Mouse (Mus musculus) CH12.LX (cell line): ENCODE results near the gene Krt17. TPM values are rescaled to one million over a fixed set of nuclear protein-coding genes. Genes with fewer than 3 reads are reported as not detected.

Experiments used
- DNase-seq: peaks from one replicate; pipeline ENCODE4 v3.0.0-alpha.2; 2013; ENCODE audit errors: extremely low read depth
- H3K27ac ChIP-seq: 2 replicates; pipeline ENCODE4 v1.5.1; 2012; ENCODE audit warnings: low read depth, mild to moderate bottlenecking, control low read depth, moderate library complexity; ENCODE audit not compliant: insufficient read depth
- H3K27me3 ChIP-seq: replicated peaks from 2 replicates; pipeline ENCODE3; 2012; ENCODE audit warnings: inconsistent platforms
- H3K36me3 ChIP-seq, 2 experiments: replicated peaks in 1 of 2; 2 replicates each; pipeline versions ENCODE3 to v1.6.1; 2012; ENCODE audit warnings: inconsistent platforms in 1 of 2, low read length in 1 of 2, mild to moderate bottlenecking in 1 of 2, mixed read lengths in 1 of 2, moderate library complexity in 1 of 2; ENCODE audit not compliant: control insufficient read depth in 1 of 2, insufficient read depth in 1 of 2
- H3K4me1 ChIP-seq, 2 experiments: 2 replicates each; pipeline ENCODE4 v1.6.1; 2012; ENCODE audit warnings: inconsistent platforms in 1 of 2, moderate library complexity in 1 of 2; ENCODE audit not compliant: insufficient read depth in 2 of 2, control insufficient read depth in 1 of 2
- H3K4me2 ChIP-seq: 2 replicates; pipeline ENCODE4 v1.6.1; 2012; ENCODE audit warnings: low read depth, mild to moderate bottlenecking, control low read depth; ENCODE audit not compliant: poor library complexity, insufficient read depth, severe bottlenecking
- H3K4me3 ChIP-seq, 3 experiments: fragments of 150-350 bp in 1 of 3; sonication (generic) in 1 of 3; replicated peaks in 1 of 3; 2 replicates each; pipeline versions ENCODE3 to v1.5.1; 2011 to 2012; ENCODE audit warnings: low read depth in 2 of 3, low read length in 2 of 3, mild to moderate bottlenecking in 2 of 3, moderate library complexity in 2 of 3, control low read depth in 1 of 3, improper control_type of control experiment in 1 of 3, inconsistent platforms in 1 of 3, mixed read lengths in 1 of 3; ENCODE audit not compliant: poor library complexity in 1 of 3
- H3K79me2 ChIP-seq: replicated peaks from 2 replicates; pipeline ENCODE4 v1.6.1; 2012; ENCODE audit warnings: mild to moderate bottlenecking, moderate library complexity; ENCODE audit not compliant: control insufficient read depth, poor library complexity, insufficient read depth, severe bottlenecking; ENCODE audit errors: extremely low read depth
- H3K9ac ChIP-seq: 2 replicates; pipeline ENCODE4 v1.6.1; 2012; ENCODE audit warnings: low read depth, mild to moderate bottlenecking, control low read depth, moderate library complexity; ENCODE audit not compliant: insufficient read depth
- H3K9me3 ChIP-seq: replicated peaks from 2 replicates; pipeline ENCODE3; 2012; ENCODE audit warnings: low read length, inconsistent platforms, mixed read lengths
- BHLHE40 ChIP-seq: IDR thresholded peaks from 2 replicates; pipeline ENCODE4 v1.6.1; 2011; ENCODE audit warnings: mild to moderate bottlenecking, low read depth, low read length, improper control_type of control experiment
- CHD1 ChIP-seq: IDR thresholded peaks from 2 replicates; pipeline ENCODE4 v1.6.1; 2012; ENCODE audit warnings: low read depth, low read length, improper control_type of control experiment, inconsistent platforms
- CTCF ChIP-seq, 2 experiments: IDR thresholded peaks in 1 of 2; conservative IDR thresholded peaks in 1 of 2; 2 replicates each; pipeline ENCODE4 v1.5.1; 2011 to 2012; ENCODE audit warnings: low read depth in 2 of 2, low read length in 2 of 2, improper control_type of control experiment in 1 of 2, inconsistent platforms in 1 of 2, mild to moderate bottlenecking in 1 of 2, moderate library complexity in 1 of 2
- ELF1 ChIP-seq: IDR thresholded peaks from 2 replicates; pipeline ENCODE4 v1.6.1; 2014; ENCODE audit warnings: low read depth, mild to moderate bottlenecking, inconsistent platforms, low read length, improper control_type of control experiment
- JUND ChIP-seq: conservative IDR thresholded peaks from 2 replicates; pipeline ENCODE4 v1.6.1; 2011; ENCODE audit warnings: low read depth, low read length, improper control_type of control experiment
- MAX ChIP-seq: IDR thresholded peaks from 2 replicates; pipeline ENCODE4 v1.6.1; 2011; ENCODE audit warnings: low read length, improper control_type of control experiment
- MEF2A ChIP-seq: IDR thresholded peaks from 2 replicates; pipeline ENCODE4 v1.6.1; 2014; ENCODE audit warnings: low read depth, mild to moderate bottlenecking, inconsistent platforms, low read length, improper control_type of control experiment, borderline replicate concordance
- MYC ChIP-seq: IDR thresholded peaks from 2 replicates; pipeline ENCODE4 v1.6.1; 2011; ENCODE audit warnings: low read depth, mild to moderate bottlenecking, improper control_type of control experiment, low read length
- NELFE ChIP-seq: IDR thresholded peaks from 2 replicates; pipeline ENCODE4 v1.6.1; 2011; ENCODE audit warnings: low read depth, low read length, improper control_type of control experiment
- NRF1 ChIP-seq: IDR thresholded peaks from 2 replicates; pipeline ENCODE4 v1.6.1; 2014; ENCODE audit warnings: low read depth, mild to moderate bottlenecking, inconsistent platforms, low read length, improper control_type of control experiment, moderate library complexity
- RAD21 ChIP-seq: IDR thresholded peaks from 2 replicates; pipeline ENCODE4 v1.6.1; 2011; ENCODE audit warnings: low read depth, mild to moderate bottlenecking, low read length, improper control_type of control experiment, moderate library complexity
- SMC3 ChIP-seq: IDR thresholded peaks from 2 replicates; pipeline ENCODE4 v1.6.1; 2011; ENCODE audit warnings: low read depth, low read length, improper control_type of control experiment
- TCF12 ChIP-seq: IDR thresholded peaks from 2 replicates; pipeline ENCODE4 v1.6.1; 2014; ENCODE audit warnings: low read depth, mild to moderate bottlenecking, inconsistent platforms, low read length, improper control_type of control experiment
- ZC3H11A ChIP-seq: IDR thresholded peaks from 2 replicates; pipeline ENCODE4 v1.6.1; 2012; ENCODE audit warnings: low read depth, mild to moderate bottlenecking, inconsistent platforms, low read length, improper control_type of control experiment
- ZKSCAN1 ChIP-seq: IDR thresholded peaks from 2 replicates; pipeline ENCODE4 v1.6.1; 2012; ENCODE audit warnings: low read depth, inconsistent platforms, low read length, improper control_type of control experiment, borderline replicate concordance
- ZMIZ1 ChIP-seq: IDR thresholded peaks from 2 replicates; pipeline ENCODE4 v1.6.1; 2012; ENCODE audit warnings: low read depth, mild to moderate bottlenecking, inconsistent platforms, low read length, improper control_type of control experiment
- dilution Hi-C: fragments of 300-500 bp; cut with MboI; formaldehyde crosslinking; loops from 2 replicates; pipeline ENCODE4 v1.14.3; 2020; ENCODE audit warnings: low sequenced_read_pairs; ENCODE audit not compliant: extremely low pct_unique_long_range_greater_than_20kb, extremely low pct_ligation_motif_present
- in situ Hi-C: fragments of 300-500 bp; cut with MboI; formaldehyde crosslinking; loops from 3 replicates; pipeline ENCODE4 v1.14.3; 2019; ENCODE audit warnings: low sequenced_read_pairs, low pct_ligation_motif_present, low pct_unique_long_range_greater_than_20kb, mixed read lengths
- polyA plus RNA-seq: library from polyadenylated mRNA; unstranded; fragments of >175 nt; gene quantifications from 2 replicates; pipeline ENCODE4 v1.2.1, GENCODE M21; 2012; ENCODE audit warnings: low read depth; ENCODE audit not compliant: insufficient read length
- total RNA-seq, 2 experiments: library from RNA; depleted of rRNA; stranded (reverse); fragments of 300-350 nt in 1 of 2; fragments of >200 nt in 1 of 2; gene quantifications; 2 replicates each; pipeline ENCODE4 v1.2.3; 2012 to 2014

Gene Krt17
- total and polyA plus RNA-seq, 3 experiments: 0.76 TPM; not detected in 2

GRCm38 (mm10) chr11:100300293-100300692, 39.5 kb upstream of the Krt17 start:
- Histone ChIP-seq H3K36me3 (no peaks in the 10 kb centered on the region), H3K9ac (no peak overlapping the region), H3K4me1 (0 out of 4 replicates have a peak, but pooled peaks cover 1 to 2% of the 10 kb centered on the region in 2 experiments), H3K9me3 (peaks cover 3% of the 10 kb centered on the region), H3K4me2 (peak overlapping the region; percentile 52; the same call in 1 of the 2 replicates), H3K4me3 (no peak overlapping the region), H3K27ac (no peak overlapping the region)
- dilution Hi-C loops: no loop called here
- peak; percentile 71 for DNase-seq
- no peak for TF ChIP-seq JUND
- no peak for TF ChIP-seq MAX
- no peak for TF ChIP-seq CHD1
- TF ChIP-seq RAD21: peak; percentile 47
- no peak for TF ChIP-seq ZKSCAN1
- TF ChIP-seq MYC: peak; percentile 53; the same call in 1 of the 2 replicates
- peak; percentile 31 for TF ChIP-seq SMC3
- TF ChIP-seq MEF2A: no peak
- peak; percentile 93 to 100 for TF ChIP-seq CTCF (conservative IDR thresholded peaks at IDR 0.05 in 1 of 2, IDR thresholded peaks at IDR 0.05 in 1 of 2; ENCODE audit: low read depth in 2 of 2, low read length in 2 of 2)
- TF ChIP-seq, all 38 proteins: peak for 4
- Histone ChIP-seq H3K27me3 (peaks cover 67% of the 10 kb centered on the region), H3K79me2 (no peaks in the 10 kb centered on the region)
- in situ Hi-C loops: no loop called here

DNA sequence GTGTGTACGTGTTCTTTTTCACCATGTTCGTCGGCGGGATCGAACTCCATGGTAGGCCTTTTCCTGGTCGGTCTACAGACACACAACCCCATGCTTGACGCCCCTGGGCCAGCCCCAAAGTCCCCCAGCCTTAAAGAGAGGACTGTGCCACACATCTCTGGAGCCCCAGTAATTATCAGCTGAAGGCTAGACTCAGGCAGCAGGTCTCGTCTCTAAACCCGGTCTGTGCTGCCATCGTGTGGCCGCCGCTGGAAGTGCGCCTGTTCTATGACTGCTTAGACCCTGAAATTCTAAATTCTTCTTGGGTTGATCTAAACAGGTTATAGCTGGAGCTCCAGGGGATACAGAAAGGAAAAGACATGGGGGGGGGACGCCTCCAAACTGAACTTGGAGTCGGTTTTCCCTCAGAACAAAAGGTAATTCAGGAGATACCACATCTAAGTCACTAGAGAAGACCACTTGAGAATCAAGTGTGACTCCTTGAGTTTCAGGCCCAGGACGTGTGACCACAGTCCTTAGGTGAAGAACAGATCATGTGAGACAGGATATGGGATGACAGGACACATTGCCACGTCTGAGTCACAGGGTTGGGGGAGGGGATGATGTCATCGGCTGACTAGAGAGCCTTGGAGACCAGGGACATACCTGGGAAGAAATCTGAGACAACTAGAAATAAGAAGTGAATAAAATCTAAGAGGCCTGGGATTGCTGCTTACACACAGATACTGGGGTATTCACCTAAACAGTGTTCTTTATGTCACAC, 37.6 kb upstream of the Krt17 start:
- H3K27ac ChIP-seq: no peak overlapping the region
- no peaks in the 10 kb centered on the region for H3K36me3 ChIP-seq
- H3K4me3 ChIP-seq: no peak overlapping the region
- peaks cover 3% of the 10 kb centered on the region for H3K9me3 ChIP-seq
- H3K4me1 ChIP-seq: 0 out of 4 replicates have a peak, but pooled peaks cover 0 to 2% of the 10 kb centered on the region in 2 experiments
- H3K4me2 ChIP-seq: no peak overlapping the region
- dilution Hi-C loops: no loop called here
- no peaks in the 10 kb centered on the region for H3K79me2 ChIP-seq
- DNase-seq: peak; percentile 79
- no peak overlapping the region for H3K9ac ChIP-seq
- H3K27me3 ChIP-seq: peaks cover 71% of the 10 kb centered on the region
- in situ Hi-C loops: loop anchor here (10.0 to 25.0 kb wide), 3 partner anchors 561 to 911 kb away; partner anchors contain the start of genes Gm14180 and Krt10
- TF ChIP-seq SMC3: peak; percentile 67
- no peak for TF ChIP-seq ELF1
- 0 out of 2 replicates have a peak, but pooled peaks have one; percentile 16 for TF ChIP-seq ZC3H11A
- TF ChIP-seq BHLHE40: 0 out of 2 replicates have a peak, but pooled peaks have one; percentile 32
- TF ChIP-seq NELFE: peak; percentile 49; the same call in 1 of the 2 replicates
- TF ChIP-seq TCF12: 0 out of 2 replicates have a peak, but pooled peaks have one; percentile 28
- peak; percentile 89 for TF ChIP-seq RAD21
- TF ChIP-seq ZMIZ1: no peak
- peak; percentile 31; the same call in 1 of the 2 replicates for TF ChIP-seq NRF1
- peak; percentile 76 to 96 for TF ChIP-seq CTCF (conservative IDR thresholded peaks at IDR 0.05 in 1 of 2, IDR thresholded peaks at IDR 0.05 in 1 of 2; ENCODE audit: low read depth in 2 of 2, low read length in 2 of 2)
- TF ChIP-seq, all 38 proteins: peak for 8
